Mouse (Mus musculus) c-Kit-positive CD71-positive TER-119-positive erythroid progenitor cells, embryonic 14.5 days (primary cell): ENCODE results near the gene Trim28.
A peak's percentile ranks its signal among the peaks of the same experiment; 100 is the strongest.

Source experiments
- DNase-seq: peaks from one replicate; pipeline ENCODE4 v3.0.0-alpha.2; 2013; ENCODE audit warnings: low spot score

Gene Trim28

GRCm38 (mm10) chr7:12998851-12999250 lies at the start of gene Trim28:
Trim28 (plus strand) TSS chr7:12999114.
- no peak for DNase-seq

- no peak for DNase-seq
These were observed 49.1 kb upstream of the Trim28 start for GRCm38 (mm10) chr7:12949872-12950229.

- DNase-seq: no peak
These were observed 44.0 kb upstream of the Trim28 start for GRCm38 (mm10) chr7:12954896-12955295.

GRCm38 (mm10) chr7:12957511-12957910 lies 41.4 kb upstream of the Trim28 start:
- DNase-seq: no peak

GRCm38 (mm10) chr7:12958948-12959347 lies 40.0 kb upstream of the Trim28 start:
- DNase-seq: no peak

DNA sequence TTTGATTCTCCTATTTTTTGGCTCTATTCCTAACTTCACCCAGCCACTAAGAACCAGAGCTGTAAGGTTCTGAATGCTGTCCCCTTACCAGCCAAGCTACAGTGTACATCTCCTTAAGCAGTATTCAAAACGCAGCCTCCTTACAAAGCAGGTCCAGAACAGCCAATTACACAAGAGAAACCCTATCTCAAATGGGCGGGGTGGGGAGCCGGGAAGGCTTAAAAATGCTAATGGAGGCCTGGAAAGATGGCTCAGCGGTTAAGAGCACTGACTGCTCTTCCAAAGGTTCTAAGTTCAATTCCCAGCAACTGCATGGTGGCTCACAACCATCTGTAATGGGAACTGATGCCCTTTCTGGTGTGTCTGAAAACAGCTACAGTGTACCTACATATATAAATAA lies 39.2 kb upstream of the Trim28 start:
- no peak for DNase-seq

DNA sequence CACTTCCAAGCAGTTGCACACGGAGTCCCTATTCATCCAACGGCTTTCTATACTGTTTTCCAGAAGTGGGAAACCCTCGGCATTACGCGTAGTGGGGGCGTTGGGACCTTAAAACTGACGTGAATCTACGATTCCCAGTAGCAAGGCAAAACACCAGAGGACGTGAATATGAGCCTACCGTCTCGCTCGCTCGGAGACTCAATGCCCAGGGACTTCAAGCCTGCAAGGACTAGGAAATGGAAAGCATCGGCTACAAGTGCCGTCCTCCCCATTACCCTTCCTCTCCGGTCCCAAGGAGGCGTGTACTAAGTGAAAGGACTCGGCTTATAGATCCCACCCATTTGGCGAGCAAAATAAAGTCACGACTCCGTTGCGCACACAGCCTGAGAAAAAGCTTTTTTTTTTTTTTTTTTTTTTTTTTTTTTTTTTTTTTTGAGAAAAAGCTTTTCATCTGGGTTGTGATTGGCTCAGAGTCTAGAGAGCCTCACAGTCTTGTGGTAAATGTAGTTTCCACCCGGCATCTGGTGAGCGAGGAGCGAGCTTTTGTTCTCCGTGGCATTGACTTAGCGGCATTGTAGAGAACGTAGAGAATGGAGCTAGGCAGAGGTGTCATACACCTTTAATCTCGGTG lies 37.3 kb upstream of the Trim28 start:
- peak; percentile 59 for DNase-seq

DNA sequence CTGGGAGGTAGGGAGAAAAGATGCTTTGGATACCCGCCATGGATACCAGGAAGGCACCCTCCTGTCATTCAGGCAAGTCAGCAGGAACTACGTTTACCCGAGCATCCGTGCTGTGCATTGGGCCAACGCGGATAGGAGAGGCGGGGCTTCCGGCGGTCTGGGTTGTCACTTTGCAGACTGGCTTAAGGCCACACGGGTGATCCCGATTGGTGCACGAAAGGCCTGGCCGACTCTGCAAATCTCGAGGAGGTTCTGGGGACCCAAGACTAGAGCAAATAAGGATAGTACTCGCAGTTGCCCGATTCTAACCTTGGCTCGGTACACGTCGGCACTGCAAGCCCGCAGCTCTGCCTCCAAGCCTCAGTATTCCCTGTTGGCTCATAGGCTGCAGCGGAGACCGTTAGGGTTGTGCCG lies 33.2 kb upstream of the Trim28 start, which contains the start of gene Zfp324:
TSS of gene Zfp324 (plus strand) at position 161 of the 414 bp plus-strand sequence.
- DNase-seq: peak; percentile 80

DNA sequence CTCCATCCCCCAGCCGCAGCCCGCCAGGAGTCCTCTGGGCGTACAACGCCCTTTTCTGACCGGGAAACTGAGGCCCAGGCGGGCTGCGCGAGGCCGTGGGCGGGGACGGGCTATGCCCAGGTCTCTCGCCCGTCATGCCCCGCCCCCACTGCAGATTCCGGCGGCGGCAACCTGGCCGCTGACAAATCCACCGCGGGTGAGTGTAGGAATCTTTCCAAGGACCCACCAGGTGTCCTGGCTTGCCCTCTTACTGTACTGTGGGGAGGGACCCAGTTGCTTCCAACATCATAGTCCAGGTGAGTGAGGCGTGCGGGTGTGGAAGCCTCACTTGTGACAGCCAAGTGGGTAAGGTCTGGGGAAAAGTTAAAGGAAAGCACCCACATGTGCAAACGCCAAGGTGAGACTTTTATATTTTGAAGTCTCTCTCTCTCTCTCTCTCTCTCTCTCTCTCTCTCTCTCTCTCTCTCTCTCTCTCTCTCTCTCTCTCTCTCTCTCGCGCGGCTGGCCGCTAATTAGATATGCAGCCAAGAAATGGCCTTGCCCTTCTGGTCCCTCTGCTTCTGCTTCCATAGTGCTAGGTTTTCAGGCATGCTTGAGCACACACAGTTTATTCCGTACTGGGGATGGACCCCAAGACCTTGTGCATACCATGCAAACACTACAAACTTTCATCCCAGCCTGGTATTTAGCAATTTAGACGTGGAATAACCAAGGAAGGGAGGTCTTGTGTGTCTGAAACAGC lies 32.6 kb upstream of the Trim28 start:
- peak; percentile 67 for DNase-seq

DNA sequence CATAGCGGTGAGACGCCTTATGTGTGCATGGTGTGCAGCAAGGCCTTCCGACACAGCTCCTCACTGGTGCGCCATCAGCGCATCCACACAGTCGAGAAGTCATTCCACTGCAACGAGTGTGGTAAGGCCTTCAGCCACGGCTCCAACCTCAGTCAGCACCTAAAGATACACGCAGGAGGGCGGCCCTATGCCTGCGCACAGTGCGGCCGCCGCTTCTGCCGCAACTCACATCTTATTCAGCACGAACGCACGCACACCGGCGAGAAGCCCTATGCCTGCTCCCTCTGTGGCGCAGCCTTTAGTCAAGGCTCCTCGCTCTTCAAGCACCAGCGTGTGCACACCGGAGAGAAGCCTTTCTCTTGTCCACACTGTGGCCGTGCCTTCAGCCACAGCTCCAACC lies 28.0 kb upstream of the Trim28 start:
- no peak for DNase-seq

GRCm38 (mm10) chr7:12977682-12978389 lies 21.1 kb upstream of the Trim28 start, which contains the start of gene Zfp446:
Zfp446 (plus strand) TSS chr7:12977848.
- DNase-seq: peak; percentile 96

- DNase-seq: no peak
These were observed 19.8 kb upstream of the Trim28 start for GRCm38 (mm10) chr7:12978931-12979722.

- DNase-seq: no peak
These were observed 19.1 kb upstream of the Trim28 start for GRCm38 (mm10) chr7:12979776-12980175.

DNA sequence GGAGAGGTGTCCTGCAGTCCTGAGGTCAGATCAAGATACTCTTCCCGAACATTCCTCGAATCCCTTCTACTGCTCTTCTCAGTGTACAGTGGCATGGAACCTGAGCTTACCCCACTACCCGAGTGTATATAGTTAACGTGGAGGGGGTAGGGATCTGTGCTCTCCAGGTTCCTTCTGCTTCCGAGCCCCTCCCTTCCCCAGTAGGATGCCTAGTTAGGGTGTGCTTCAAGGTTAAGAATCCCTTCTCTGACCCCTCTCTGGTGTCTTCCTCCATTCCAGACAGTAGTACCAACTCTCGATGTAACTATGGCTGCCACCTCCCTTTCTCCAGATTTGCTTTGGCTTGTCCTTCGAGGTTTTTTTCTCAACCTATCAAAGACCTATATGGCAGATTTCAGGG lies 18.6 kb upstream of the Trim28 start:
- DNase-seq: no peak

DNA sequence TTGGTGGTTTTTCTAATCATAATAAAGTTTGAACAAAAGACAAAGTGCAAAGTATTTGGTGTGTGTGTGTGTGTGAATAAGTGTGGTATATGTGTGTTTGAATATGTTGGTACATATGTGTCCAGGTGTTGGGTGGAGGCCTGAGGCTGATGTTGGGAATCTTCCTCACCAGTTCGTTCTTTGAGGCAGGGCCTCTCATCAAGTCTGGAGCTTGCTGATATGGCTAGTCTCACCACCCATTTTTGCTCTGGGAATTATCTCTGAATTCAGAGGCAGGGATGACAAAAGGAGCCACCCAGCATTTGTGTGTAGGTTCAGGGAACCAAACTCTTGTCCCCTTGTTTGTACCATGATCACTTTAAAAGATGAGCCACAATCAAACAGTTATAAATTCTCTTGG lies 13.2 kb upstream of the Trim28 start:
- peak; percentile 59 for DNase-seq

DNA sequence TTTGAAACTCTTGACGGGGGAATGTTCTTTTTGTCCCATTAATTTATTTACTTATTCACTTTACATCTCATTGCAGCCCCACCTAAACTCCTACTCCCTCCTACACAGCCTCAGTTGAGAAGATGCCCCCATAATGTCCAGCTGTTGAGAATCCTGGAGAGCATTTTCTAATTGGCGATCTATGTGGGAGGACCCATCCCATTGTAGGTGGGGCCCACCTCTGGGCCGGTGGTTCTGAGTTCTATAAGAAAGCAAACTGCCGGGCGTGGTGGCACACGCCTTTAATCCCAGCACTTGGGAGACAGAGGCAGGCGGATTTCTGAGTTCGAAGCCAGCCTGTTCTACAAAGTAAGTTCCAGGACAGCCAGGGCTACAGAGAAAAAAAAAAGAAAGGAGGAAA lies 12.0 kb upstream of the Trim28 start:
- DNase-seq: no peak

DNA sequence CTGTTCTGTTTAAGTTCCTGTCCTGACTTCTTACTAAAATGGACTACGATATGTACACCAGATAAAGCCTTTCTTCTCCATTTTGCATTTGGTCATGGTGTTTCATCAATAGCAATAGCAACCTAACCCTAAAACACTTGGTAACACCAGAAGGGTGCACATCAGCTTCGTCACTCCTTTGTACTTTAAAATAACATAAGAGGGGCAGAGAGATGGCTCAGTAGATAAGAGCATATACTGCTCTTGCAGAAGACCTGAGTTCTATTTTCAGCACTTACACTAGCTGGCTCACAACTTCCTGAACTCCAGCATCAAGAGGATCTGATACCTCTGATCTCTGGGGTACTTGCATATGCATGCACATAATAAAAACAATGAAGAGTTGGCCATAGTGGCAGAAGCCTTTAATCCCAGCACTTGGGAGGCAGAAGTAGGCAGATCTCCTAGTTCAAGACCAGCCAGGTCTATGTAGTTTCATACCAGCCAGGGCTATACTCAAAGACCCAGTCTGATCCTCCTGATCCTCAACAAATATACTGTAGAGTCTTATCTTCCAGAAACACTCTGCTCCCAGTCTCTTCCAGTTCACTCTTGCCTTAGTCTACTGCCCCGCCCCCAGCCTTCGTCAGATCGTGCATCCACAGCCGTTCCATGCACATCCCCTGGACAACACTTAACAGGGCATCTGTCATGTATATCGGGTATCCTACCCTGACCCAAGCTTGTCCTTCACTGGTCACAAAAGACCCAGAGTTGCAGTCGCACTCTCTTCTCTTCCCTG lies 11.3 kb upstream of the Trim28 start:
- DNase-seq: peak; percentile 63

DNA sequence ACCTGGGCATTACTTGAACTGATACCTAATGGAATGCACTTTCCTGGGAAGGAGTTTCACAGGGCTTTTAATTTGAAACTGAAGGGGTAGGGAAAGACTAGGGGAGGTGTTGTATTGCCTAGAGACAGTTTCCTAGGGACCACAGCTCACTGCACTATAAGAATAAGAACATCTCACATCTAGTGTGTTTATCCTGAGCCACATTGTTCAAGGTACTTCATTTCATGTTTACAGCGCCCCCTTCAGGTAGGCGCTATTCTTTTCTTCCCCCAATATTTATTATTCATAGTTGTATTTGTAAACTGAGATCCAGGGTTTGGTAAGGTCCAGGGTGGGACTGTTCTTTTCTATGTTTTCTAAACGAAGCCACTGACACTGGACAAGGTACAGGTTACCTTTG lies 6.7 kb upstream of the Trim28 start:
- peak; percentile 74 for DNase-seq

GRCm38 (mm10) chr7:12993148-12993547 lies 5.8 kb upstream of the Trim28 start:
- no peak for DNase-seq

DNA sequence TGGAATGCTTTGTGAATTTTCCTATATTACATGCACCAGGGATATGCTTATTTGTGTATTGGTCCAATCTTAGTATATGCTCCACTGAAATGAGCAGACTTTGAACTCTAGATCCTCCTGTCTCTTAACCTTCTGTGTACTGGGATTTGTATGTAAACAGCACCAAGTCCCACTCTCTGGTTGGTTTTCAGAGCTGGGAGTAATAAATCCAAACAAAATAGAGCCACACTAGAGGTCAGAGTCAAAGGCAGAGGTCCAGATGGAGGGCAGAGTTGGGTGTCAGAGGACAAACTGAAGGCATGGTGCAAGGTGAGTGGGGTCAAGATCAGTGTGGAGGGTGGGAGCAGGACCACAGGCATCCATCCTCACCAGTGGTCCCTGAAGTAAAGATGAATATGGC lies 3.1 kb upstream of the Trim28 start:
- DNase-seq: no peak

- DNase-seq: no peak
These were observed 1.7 kb upstream of the Trim28 start for GRCm38 (mm10) chr7:12997230-12997629.
